Comparison of ENCODE assay signal across 9 mouse cellular contexts in the genomic region with DNA sequence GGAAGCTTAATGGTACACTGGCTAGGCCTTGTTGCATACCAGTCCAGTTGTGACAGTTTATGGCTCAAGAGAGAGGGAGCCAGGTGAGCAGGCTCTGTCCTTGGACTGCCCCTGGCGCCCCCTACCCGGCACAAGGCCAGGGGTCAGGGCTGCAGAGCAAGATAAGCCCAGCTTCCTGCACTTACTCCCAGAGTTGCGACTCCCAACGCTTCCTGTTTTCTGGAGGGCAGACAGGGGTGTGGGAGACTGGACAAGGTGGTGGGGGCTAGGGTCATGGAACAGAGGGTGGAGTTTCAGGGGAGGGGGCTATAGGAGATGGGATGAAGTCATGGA. TPM values are rescaled to one million over a fixed set of nuclear protein-coding genes. Genes with fewer than 3 reads are reported as not detected.
DNase-seq lines count a peak whose midpoint lies in the region; ATAC-seq lines count a peak whose summit lies in the region.
"Had no signal": no experiment of that assay in that cellular context is flagged by ENCODE, and none has a peak within 500 bp of the region (broad histone marks: within the 10 kb centered on the region; RNA-seq: fewer than 3 reads in every experiment).

No protein-coding gene starts in this region.

- peak; percentile 45 for DNase-seq in gastrocnemius, postnatal 25 days
- DNase-seq in gastrocnemius, postnatal 10 days: no peak
- peak; percentile 7 for DNase-seq in embryonic facial prominence, embryonic 14.5 days (ENCODE audit: low spot score)
- DNase-seq in kidney, adult 8-10 months: peak; percentile 55 to 66
- DNase-seq in lung, adult 18-20 months: peak; percentile 77 to 85
- DNase-seq in embryo, embryonic 10.5 days (ENCODE audit: low spot score): no peak
- no peak for DNase-seq in layer of hippocampus, adult 11-12 months (ENCODE audit: low spot score)
- no peak for DNase-seq in cerebellum, postnatal 10 days

- no peak overlapping the region; the same call in 1 of the 2 replicates for H3K9ac ChIP-seq in embryonic facial prominence, embryonic 14.5 days (ENCODE audit: low read depth, low read length)
- H3K9ac ChIP-seq: liver, embryonic 14.5 days had no signal

- WGBS in embryonic facial prominence, embryonic 14.5 days: 25% methylated on average over 4 of the region's 4 CpGs

- H3K27me3 ChIP-seq in embryonic facial prominence, embryonic 14.5 days (replicated peaks; ENCODE audit: control insufficient read depth, insufficient read depth, low read length): peaks cover 5% of the 10 kb centered on the region; the same call in 1 of the 2 replicates

- H3K4me3 ChIP-seq in embryonic facial prominence, embryonic 14.5 days (ENCODE audit: low read depth, low read length): no peak overlapping the region

- H3K27ac ChIP-seq in embryonic facial prominence, embryonic 14.5 days (replicated peaks; ENCODE audit: low read depth, low read length): peak overlapping the region; percentile 39
- H3K27ac ChIP-seq: liver, embryonic 14.5 days had no signal

- H3K4me1 ChIP-seq in embryonic facial prominence, embryonic 14.5 days (ENCODE audit: control insufficient read depth, insufficient read depth, low read length): no peaks in the 10 kb centered on the region; the same call in 1 of the 2 replicates

- H3K9me3 ChIP-seq in embryonic facial prominence, embryonic 14.5 days (ENCODE audit: control insufficient read depth, low read length): no peaks in the 10 kb centered on the region

- no peak overlapping the region for H3K4me2 ChIP-seq in embryonic facial prominence, embryonic 14.5 days (ENCODE audit: low read depth, low read length)

- ATAC-seq in embryonic facial prominence, embryonic 14.5 days (ENCODE audit: low read depth): no peak

- H3K36me3 ChIP-seq in embryonic facial prominence, embryonic 14.5 days (ENCODE audit: control insufficient read depth, insufficient read depth, low read length): no peaks in the 10 kb centered on the region

RNA-seq across cellular contexts. Expression of gene Gm29797, which starts 6.4 kb away (rescaled TPM):
- total RNA-seq in gastrocnemius, postnatal 25 days (2021): not detected
- not detected for total RNA-seq in gastrocnemius, postnatal 10 days (2021)
- polyA plus RNA-seq in embryonic facial prominence, embryonic 14.5 days (2014; fragmentation: Nextera tagmentation; extraction: Ambion mirVana): 0.47 TPM in 1 of 2 replicates, not detected in the other

RNA-seq across cellular contexts. Expression of gene Sox18, which starts 8.2 kb away (rescaled TPM):
- 10 to 100 TPM; 10.5 to 12.7 TPM for total RNA-seq in gastrocnemius, postnatal 25 days (2021)
- total RNA-seq in gastrocnemius, postnatal 10 days (2021): 10 to 100 TPM; 25.4 to 36.2 TPM
- 43.9 and 46.5 TPM in 2 replicates for polyA plus RNA-seq in embryonic facial prominence, embryonic 14.5 days (2014; fragmentation: Nextera tagmentation; extraction: Ambion mirVana)

RNA-seq across cellular contexts. Expression of gene Tcea2, which starts 16.8 kb away (rescaled TPM):
- 1 to 10 TPM; 6.0 to 7.2 TPM for total RNA-seq in gastrocnemius, postnatal 25 days (2021)
- total RNA-seq in gastrocnemius, postnatal 10 days (2021): 1 to 10 TPM; 5.6 to 6.3 TPM
- polyA plus RNA-seq in embryonic facial prominence, embryonic 14.5 days (2014; fragmentation: Nextera tagmentation; extraction: Ambion mirVana): 21.2 and 26.8 TPM in 2 replicates

RNA-seq across cellular contexts. Expression of gene Rgs19, which starts 30.5 kb away (rescaled TPM):
- total RNA-seq in gastrocnemius, postnatal 25 days (2021): 1 to 10 TPM; 2.6 to 6.1 TPM
- total RNA-seq in gastrocnemius, postnatal 10 days (2021): 1 to 10 TPM; 7.5 to 9.6 TPM
- polyA plus RNA-seq in embryonic facial prominence, embryonic 14.5 days (2014; fragmentation: Nextera tagmentation; extraction: Ambion mirVana): 82.2 and 88.4 TPM in 2 replicates

RNA-seq across cellular contexts. Expression of gene Lkaaear1, which starts 35.0 kb away (rescaled TPM):
- total RNA-seq in gastrocnemius, postnatal 25 days (2021): not detected
- total RNA-seq in gastrocnemius, postnatal 10 days (2021): not detected
- not detected in 2 replicates for polyA plus RNA-seq in embryonic facial prominence, embryonic 14.5 days (2014; fragmentation: Nextera tagmentation; extraction: Ambion mirVana)
- polyA plus RNA-seq: liver, embryonic 14.5 days had no signal

Comparison
In these comparisons a context has a peak if more than half of its experiments do, and no peak if none do; other contexts are left out.
1. DNase-seq: peak in gastrocnemius, postnatal 25 days (single experiment), embryonic facial prominence, embryonic 14.5 days (single experiment), kidney, adult 8-10 months (2 of 2) and lung, adult 18-20 months (2 of 2); none in gastrocnemius, postnatal 10 days (single experiment), embryo, embryonic 10.5 days (single experiment), layer of hippocampus, adult 11-12 months (single experiment) and cerebellum, postnatal 10 days (0 of 2).